Comparison of ENCODE assay signal across 1 mouse cellular context in genomic region chr3:116661870-116662414, GRCm38 (mm10).
TF ChIP-seq lines count a peak whose summit lies in the region.

No protein-coding gene starts in this region.

TF ChIP-seq in MEL, 35 proteins besides CTCF, POLR2A, EP300 and RAD21 (continued from another document):
- TF ChIP-seq CHD1 (IDR thresholded peaks at IDR 0.05; ENCODE audit: low read depth, low read length), result 0 out of 2 replicates have a peak, but pooled peaks have one; percentile 50
- TF ChIP-seq MAX (IDR thresholded peaks at IDR 0.05; ENCODE audit: low read length), result peak; percentile 7
TF ChIP-seq in MEL: peak in this region for 4.
